Comparison of ENCODE assay signal across 17 mouse cellular contexts in the genomic region with DNA sequence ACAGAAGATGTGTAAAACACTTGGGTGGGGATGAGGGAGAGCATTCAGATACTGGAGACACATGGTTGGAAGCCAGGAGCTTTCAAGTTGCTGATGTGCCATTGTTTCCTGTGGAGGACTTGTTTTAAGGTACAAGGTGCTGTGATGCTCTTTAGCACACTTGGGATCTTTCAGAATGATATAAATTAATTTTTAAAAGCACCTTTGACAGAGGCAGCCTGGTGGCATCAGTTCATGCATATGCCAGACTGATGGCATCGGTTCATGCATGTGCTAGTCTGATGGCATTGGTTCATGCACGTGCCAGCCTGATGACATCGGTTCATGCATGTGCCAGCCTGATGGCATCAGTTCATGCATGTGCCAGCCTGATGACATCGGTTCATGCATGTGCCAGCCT.
"Had no signal": no experiment of that assay in that cellular context is flagged by ENCODE, and none has a peak within 500 bp of the region (broad histone marks: within the 10 kb centered on the region; RNA-seq: fewer than 3 reads in every experiment).

No protein-coding gene starts in this region.

- H3K4me3 ChIP-seq: lung, embryonic 15.5 days; megakaryocyte, embryonic 14.5 days; midbrain, embryonic 13.5 days; midbrain, embryonic 15.5 days; neural tube, embryonic 12.5 days; stomach, embryonic 15.5 days had no signal

- H3K27ac ChIP-seq: lung, embryonic 15.5 days; macrophage; midbrain, embryonic 13.5 days; midbrain, embryonic 15.5 days; neural tube, embryonic 12.5 days; stomach, embryonic 15.5 days; stomach, postnatal 0 days had no signal

- H3K9ac ChIP-seq: lung, embryonic 15.5 days; midbrain, embryonic 13.5 days; midbrain, embryonic 15.5 days; neural tube, embryonic 12.5 days; stomach, embryonic 15.5 days had no signal

- ATAC-seq: lung, postnatal 0 days; midbrain, embryonic 13.5 days; midbrain, embryonic 15.5 days had no signal

- H3K27me3 ChIP-seq: lung, embryonic 15.5 days; megakaryocyte, embryonic 14.5 days; midbrain, embryonic 13.5 days; midbrain, embryonic 15.5 days; neural tube, embryonic 12.5 days; stomach, embryonic 15.5 days had no signal

- H3K9me3 ChIP-seq: lung, embryonic 15.5 days; midbrain, embryonic 13.5 days; midbrain, embryonic 15.5 days; neural tube, embryonic 12.5 days; stomach, embryonic 15.5 days had no signal

- H3K36me3 ChIP-seq: lung, embryonic 15.5 days; midbrain, embryonic 13.5 days; midbrain, embryonic 15.5 days; neural tube, embryonic 12.5 days; stomach, embryonic 15.5 days had no signal

- H3K4me2 ChIP-seq: lung, embryonic 15.5 days; midbrain, embryonic 11.5 days; midbrain, embryonic 13.5 days; midbrain, embryonic 15.5 days; neural tube, embryonic 12.5 days; stomach, embryonic 15.5 days had no signal

- DNase-seq: lung, adult 2 months; lung, postnatal 14 days; lung, postnatal 36 days; right cerebral cortex, postnatal 14 days; thymus, adult 2 months; thymus, postnatal 25 days; thymus, postnatal 4 days had no signal

- H3K4me1 ChIP-seq: lung, embryonic 15.5 days; megakaryocyte, embryonic 14.5 days; midbrain, embryonic 13.5 days; midbrain, embryonic 15.5 days; neural tube, embryonic 12.5 days; stomach, embryonic 15.5 days had no signal
